Mouse (Mus musculus) cerebellum, adult 9-11 months (tissue): ENCODE results near the gene Apoc3.

Experiments
- DNase-seq: peaks from one replicate; pipeline ENCODE4 v3.0.0; 2022

Apoc3 gene

DNA sequence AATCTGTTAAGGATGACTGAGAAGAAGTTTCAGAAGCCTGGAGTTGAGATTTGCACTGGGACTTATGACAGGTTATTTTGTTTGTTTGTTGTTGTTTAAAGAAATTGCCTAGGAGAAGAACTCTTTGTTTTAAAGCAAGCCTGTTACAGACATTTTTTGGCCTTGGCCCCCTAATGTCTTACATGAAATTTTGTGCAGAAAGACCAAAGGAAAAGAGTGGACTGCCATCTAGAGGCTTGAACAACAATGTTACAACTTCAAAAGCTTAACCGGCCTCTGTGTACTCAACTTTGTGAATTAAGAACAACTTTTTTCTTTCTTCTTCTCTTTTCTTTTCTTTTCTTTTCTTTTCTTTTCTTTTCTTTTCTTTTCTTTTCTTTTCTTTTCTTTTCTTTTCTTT, 43.8 kb downstream of the Apoc3 start:
- DNase-seq = no peak

DNA sequence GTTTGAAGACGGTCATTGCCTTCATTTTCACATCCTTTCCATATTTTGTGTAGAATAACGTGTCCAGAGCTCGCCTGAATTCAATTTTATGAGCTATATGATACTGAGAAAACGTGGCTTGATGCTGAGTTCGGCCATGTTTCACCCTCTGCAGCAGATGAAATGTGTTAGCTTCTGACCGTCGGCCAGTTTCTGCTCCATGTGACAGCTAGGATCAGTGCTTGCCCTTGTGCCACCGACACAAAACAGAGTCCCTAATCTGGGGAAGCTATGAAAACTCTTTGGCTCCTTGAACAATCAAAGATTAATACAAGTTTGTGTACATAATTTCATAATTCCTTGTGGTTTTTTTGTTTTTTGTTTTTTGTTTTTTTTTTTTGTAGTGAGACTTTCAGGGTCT, 44.2 kb downstream of the Apoc3 start:
- no peak for DNase-seq

DNA sequence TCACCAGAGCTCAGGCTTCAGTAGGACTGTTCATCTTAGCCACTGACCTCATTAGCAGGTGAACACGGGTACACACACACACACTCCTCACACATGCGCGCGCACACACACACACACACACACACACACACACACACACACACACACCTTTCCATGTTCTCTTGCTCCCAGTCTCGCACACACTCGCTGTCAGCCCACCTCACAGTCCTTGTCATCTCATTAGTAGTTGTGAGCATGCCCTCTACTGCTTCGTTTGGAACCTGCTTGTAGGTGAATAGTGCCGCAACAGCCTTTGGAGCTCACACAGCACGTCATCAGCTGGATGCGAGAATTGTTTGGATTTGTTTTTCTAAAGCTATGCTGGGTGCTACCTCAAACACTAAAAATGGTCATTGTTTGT, 46.1 kb downstream of the Apoc3 start:
- DNase-seq = no peak

DNA sequence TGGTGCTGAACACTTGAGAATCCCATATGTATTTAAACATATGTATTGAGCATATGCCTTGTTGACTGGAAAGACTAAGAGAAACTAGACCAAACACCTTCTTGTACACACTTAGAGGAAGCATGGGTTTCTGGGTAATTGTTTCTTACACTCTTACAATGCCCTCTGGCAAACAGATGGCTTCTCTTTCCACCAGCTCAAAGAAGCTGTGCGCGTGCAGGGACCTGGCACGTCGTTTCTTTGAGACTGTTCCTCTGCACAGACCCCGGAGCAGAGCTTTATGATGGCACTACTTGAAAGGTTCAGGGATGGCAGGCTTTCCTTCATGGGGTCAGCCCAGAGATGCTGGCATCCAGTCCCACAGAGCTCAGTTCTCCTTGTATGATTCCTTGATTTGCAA, 46.5 kb downstream of the Apoc3 start:
- no peak for DNase-seq

DNA sequence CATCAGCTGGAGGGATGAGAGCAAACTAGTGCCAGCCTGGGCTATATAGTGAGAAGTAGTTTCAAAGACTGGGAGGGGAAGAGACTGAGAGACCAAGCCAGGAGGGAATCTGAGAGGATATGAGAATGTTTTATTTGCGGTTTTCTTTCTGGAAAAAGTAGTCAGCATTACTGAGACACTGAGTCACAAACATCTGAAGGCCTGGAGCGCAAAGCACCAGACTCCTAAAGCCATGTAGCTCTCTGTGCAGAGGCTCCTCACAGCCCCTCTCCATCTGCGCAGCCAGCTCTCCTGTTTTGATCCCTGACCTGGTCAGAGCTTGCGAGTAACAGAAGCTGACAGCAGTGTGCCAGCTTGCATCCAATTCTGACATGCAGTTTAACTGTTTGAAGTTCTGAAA, 47.1 kb downstream of the Apoc3 start:
- no peak for DNase-seq

DNA sequence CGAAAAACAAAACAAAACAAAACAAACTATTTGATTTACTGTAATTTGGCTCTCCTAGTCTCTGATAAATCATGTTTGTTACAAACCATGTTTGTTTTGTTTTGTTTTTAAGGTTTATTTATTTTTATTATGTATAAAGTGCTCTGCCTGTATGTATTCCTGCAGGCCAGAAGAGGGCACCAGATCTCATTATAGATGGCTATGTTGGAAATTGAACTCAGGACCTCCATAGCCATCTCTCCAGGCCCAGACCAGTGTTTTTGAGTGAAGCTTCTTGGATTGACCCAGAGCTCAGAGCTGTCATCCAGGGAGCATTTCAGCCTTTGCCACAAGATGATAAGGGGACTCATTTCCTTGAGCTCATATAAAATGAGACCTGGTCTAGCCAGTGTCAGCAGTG, 49.0 kb downstream of the Apoc3 start:
- no peak for DNase-seq

DNA sequence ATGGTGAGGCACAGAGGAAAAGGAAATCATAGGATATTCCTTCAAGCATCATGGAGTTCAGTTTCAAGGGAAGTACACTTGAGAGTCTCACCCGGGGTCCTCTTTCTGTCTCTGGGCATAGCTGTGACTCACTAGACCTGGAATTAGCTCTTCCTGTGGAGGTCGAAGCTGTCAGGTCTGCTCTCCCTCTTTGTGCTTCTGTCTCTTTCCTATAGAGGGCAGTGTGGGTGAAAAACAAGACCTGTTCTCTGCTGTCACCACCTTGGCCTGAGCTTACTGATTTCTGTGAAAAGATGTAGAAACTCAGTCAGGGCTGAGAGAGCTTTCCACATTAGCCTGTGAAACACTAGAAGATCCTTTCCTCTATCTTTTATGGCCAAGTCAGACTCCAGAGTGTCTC, 50.2 kb downstream of the Apoc3 start:
- peak; percentile 67 for DNase-seq

DNA sequence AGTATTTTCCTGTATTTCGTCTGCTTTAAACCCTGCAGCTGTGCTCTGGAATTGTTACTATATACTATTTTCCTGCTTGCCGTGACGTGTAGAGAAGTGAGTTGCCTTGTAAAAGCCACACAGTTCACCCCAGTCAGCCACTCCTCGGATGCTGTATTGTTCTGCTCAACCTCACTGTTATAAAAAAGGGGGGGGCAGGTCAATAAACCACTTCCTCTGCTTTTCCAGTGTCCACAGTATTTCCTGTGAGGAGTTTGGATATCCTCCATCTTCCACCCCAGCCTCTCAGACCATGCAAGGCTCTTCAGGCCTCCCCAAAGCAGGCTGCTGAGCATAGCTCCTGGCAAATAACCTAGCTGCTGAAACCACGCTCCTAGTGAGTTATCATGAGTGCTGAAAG, 50.9 kb downstream of the Apoc3 start:
- DNase-seq = no peak
